Mouse (Mus musculus) spleen, adult 2 months (tissue): Measurements from ENCODE around the gene Gm49673.
"Not testable (repeated sequence)": the region's sequence is repeated elsewhere in the genome, so short reads cannot be mapped to it uniquely, and the experiment has no call there.

Experiments
- CTCF ChIP-seq: fragments of 200-500 bp; IDR thresholded peaks from 2 replicates; pipeline ENCODE4 v1.5.1; 2011; ENCODE audit warnings: mild to moderate bottlenecking, inconsistent platforms; ENCODE audit not compliant: insufficient read depth, insufficient read length, insufficient replicate concordance; ENCODE audit errors: extremely low read depth
- POLR2A ChIP-seq: fragments of 200-500 bp; IDR thresholded peaks from 2 replicates; pipeline ENCODE4 v1.6.1; 2011; ENCODE audit warnings: low read depth, low read length, inconsistent platforms

DNA sequence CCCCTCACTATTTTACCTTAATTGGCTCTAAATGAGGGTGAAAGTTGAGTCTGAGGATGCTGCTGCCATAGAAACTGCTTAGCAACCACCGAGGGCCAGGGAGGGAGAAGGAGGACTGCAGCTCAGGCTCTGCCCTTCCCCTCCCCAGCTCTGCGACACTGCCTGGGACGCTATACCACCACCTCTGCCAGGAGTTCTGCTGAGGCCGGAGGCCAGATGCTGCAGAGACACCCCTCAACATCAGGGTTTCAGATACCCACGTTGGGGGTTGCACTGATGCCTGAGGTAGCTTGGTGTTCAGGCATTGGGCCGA lies 46.3 kb downstream of the Gm49673 start:
- not testable (repeated sequence) for TF ChIP-seq POLR2A, CTCF
